ENCODE assay signal across 8 mouse cellular contexts in the genomic region with DNA sequence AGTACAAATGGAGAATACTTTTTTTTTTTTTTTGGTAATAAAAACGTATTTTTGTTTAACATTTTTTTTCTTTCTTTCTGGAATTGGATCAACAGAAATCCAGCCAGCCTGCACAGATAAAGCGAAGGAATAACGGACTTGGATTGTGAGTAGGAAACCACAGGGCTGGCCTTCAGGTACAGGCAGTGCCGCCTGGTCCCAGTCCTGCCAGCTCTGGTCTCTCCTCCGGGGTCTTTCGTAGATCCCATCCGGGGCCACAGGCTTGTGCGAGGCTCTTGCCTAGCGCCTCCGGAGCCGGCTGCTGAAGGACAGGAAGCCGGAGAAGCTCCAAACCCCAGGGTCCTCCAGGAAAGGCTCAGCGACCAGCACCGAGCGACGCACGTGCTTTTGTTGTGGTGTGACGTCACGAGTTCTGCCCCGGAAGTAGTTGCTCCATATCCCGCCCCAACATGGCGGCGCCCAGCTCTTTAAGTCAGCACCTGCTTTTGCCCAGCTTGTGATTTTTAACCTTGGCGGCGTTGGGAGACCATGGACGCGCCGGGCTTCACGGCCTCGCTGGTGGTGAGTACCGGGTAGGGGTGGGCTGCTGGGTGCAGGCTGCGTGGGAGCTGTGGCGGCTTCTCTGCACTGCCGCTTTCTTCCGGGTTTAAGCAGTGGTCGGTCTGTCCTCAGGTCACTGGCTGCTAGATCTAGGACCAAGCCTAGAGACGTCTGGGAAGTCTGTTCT. TPM values are rescaled to one million over a fixed set of nuclear protein-coding genes. Genes with fewer than 3 reads are reported as not detected.
A peak's percentile ranks its signal among the peaks of the same experiment; 100 is the strongest.
DNase-seq lines count a peak whose midpoint lies in the region; ATAC-seq lines count a peak whose summit lies in the region.

A gene (plus strand): TSS at position 435 of the 727 bp plus-strand sequence.

- peak; percentile 100 for ATAC-seq in hindbrain, embryonic 11.5 days (ENCODE audit: low FRiP score)

- 0 out of 2 replicates have a peak within 1 kb of the TSS, but pooled peaks have one; percentile 33 for H3K27ac ChIP-seq in hindbrain, embryonic 11.5 days (ENCODE audit: low read depth, low read length)

- H3K4me2 ChIP-seq in hindbrain, embryonic 11.5 days (replicated peaks; ENCODE audit: low read depth, low read length), result peak within 1 kb of the TSS; percentile 70

- H3K4me3 ChIP-seq in hindbrain, embryonic 11.5 days (ENCODE audit: low read depth, low read length), result peak within 1 kb of the TSS; percentile 84

- no peaks in the 10 kb centered on the region for H3K27me3 ChIP-seq in hindbrain, embryonic 11.5 days (ENCODE audit: control insufficient read depth, insufficient read depth, low read length)

- DNase-seq in MN1 (ENCODE audit: low spot score), result peak; percentile 92
- DNase-seq in cerebellum, adult 9-10 months, result peak; percentile 92
- peak; percentile 82 to 91 for DNase-seq in frontal cortex, adult 2 months (ENCODE audit: extremely low spot score in 1 of 2, low spot score in 1 of 2)
- peak; percentile 96 for DNase-seq in hindbrain, embryonic 11.5 days (ENCODE audit: low spot score)
- DNase-seq in layer of hippocampus, postnatal 10 days (ENCODE audit: low spot score in 2 of 2), result peak; percentile 91
- peak; percentile 90 for DNase-seq in lung, postnatal 10 days
- peak; percentile 86 for DNase-seq in ovary, postnatal 36 days (ENCODE audit: low spot score)
- peak; percentile 87 for DNase-seq in thymus, postnatal 25 days

- H3K4me1 ChIP-seq in hindbrain, embryonic 11.5 days (replicated peaks; ENCODE audit: control insufficient read depth, insufficient read depth, low read length), result no peaks in the 10 kb centered on the region; the same call in 1 of the 2 replicates

- whole genome bisulfite sequencing in hindbrain, embryonic 11.5 days, result under 1% methylated on average over 37 of the region's 37 CpGs

- H3K9me3 ChIP-seq in hindbrain, embryonic 11.5 days (ENCODE audit: control insufficient read depth, low read length), result no peaks in the 10 kb centered on the region

- H3K36me3 ChIP-seq in hindbrain, embryonic 11.5 days (ENCODE audit: control insufficient read depth, insufficient read depth, low read length), result no peaks in the 10 kb centered on the region

- peak within 1 kb of the TSS; percentile 68 for H3K9ac ChIP-seq in hindbrain, embryonic 11.5 days (ENCODE audit: low read depth, low read length)

RNA-seq across cellular contexts. Expression of the gene that starts here (rescaled TPM):
- 21.1 TPM in 2 replicates for polyA plus RNA-seq in frontal cortex, adult 2 months (2012; rRNA removed)
- 7.8 and 9.3 TPM in 2 replicates for polyA plus RNA-seq in hindbrain, embryonic 11.5 days (2014; fragmentation: Nextera tagmentation; extraction: Ambion mirVana)
- 10 to 100 TPM; 12.2 to 15.6 TPM for total RNA-seq in layer of hippocampus, postnatal 10 days (2021)

Comparison
In these comparisons a context has a peak if more than half of its experiments do, and no peak if none do; other contexts are left out.
1. Peak in every context shown above with its lines: DNase-seq, ATAC-seq, H3K4me3 ChIP-seq and H3K27ac ChIP-seq.